Mouse (Mus musculus) heart, adult 2 months (tissue): ENCODE data around the gene Ddi1.

ENCODE experiments used
- CTCF ChIP-seq: fragments of 200-600 bp; IDR thresholded peaks from 2 replicates; pipeline ENCODE4 v1.8.1; 2022; ENCODE audit warnings: antibody characterized with exemption, mild to moderate bottlenecking, moderate library complexity
- POLR2A ChIP-seq: fragments of 200-500 bp; IDR thresholded peaks from 2 replicates; pipeline ENCODE4 v1.6.1; 2011; ENCODE audit warnings: mild to moderate bottlenecking, low read depth, low read length, control low read depth; ENCODE audit not compliant: insufficient read depth

- TF ChIP-seq POLR2A = no peak
- no peak for TF ChIP-seq CTCF
Observed at GRCm38 (mm10) chr9:6269796-6270280, at the start of gene Ddi1.
